Mouse (Mus musculus) gastrocnemius, postnatal 14 days (tissue): ENCODE measurements around the gene Tmx2. TPM values are rescaled to one million over a fixed set of nuclear protein-coding genes. Genes with fewer than 3 reads are reported as not detected.
"Not testable (repeated sequence)": the region's sequence is repeated elsewhere in the genome, so short reads cannot be mapped to it uniquely, and the experiment has no call there.

Experiments
- DNase-seq: peaks from one replicate; pipeline ENCODE4 v3.0.0; 2021; ENCODE audit warnings: mixed read lengths
- intact Hi-C: fragments of 180-260 bp; cut with DNase I; formaldehyde crosslinking; loops from one replicate; pipeline ENCODE4 v1.15.1; 2025; ENCODE audit warnings: low total_unique reads
- total RNA-seq, 2 experiments: library from RNA; stranded (reverse); gene quantifications; 2 replicates each; pipeline ENCODE4 v1.2.3; 2021

Tmx2 gene
- total RNA-seq, 2 experiments from 2014 or later: 45.5 to 52.3 TPM

DNA sequence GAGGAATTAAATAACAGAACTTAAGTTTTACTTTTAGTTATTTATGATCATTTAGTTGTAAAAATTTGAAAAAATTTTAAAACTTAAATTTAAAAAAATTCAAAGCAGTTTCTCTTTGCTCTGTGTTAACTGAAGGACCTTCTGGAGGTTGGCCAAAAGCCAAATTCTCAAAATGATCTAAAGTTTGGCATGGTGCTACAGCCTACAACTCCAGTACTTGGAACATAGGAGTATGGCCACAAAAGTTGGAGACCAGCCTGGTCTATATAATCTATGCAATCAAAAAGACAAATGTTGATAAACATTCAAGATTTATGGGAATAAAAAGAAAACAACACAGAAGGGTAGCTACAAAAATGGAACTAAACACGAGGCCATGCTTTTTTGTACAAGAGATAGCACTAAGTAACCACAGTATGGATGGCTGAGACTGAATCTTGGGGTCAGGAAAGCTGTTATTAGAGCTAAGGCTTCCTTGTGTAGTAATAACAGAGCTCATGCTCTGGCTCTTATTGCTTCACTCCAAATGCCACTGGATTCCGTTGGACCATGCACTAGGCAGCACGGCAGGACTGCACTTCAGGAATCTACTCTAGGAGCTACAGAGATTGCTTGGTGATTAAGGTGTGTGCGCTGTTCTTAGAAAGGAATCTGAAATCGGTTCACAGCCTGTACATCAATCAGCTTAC lies 16.2 kb upstream of the Tmx2 start:
- no peak for DNase-seq
- intact Hi-C loops: no loop called here

GRCm38 (mm10) chr2:84690050-84690449 lies 11.1 kb upstream of the Tmx2 start:
- intact Hi-C loops: no loop called here
- DNase-seq: no peak

DNA sequence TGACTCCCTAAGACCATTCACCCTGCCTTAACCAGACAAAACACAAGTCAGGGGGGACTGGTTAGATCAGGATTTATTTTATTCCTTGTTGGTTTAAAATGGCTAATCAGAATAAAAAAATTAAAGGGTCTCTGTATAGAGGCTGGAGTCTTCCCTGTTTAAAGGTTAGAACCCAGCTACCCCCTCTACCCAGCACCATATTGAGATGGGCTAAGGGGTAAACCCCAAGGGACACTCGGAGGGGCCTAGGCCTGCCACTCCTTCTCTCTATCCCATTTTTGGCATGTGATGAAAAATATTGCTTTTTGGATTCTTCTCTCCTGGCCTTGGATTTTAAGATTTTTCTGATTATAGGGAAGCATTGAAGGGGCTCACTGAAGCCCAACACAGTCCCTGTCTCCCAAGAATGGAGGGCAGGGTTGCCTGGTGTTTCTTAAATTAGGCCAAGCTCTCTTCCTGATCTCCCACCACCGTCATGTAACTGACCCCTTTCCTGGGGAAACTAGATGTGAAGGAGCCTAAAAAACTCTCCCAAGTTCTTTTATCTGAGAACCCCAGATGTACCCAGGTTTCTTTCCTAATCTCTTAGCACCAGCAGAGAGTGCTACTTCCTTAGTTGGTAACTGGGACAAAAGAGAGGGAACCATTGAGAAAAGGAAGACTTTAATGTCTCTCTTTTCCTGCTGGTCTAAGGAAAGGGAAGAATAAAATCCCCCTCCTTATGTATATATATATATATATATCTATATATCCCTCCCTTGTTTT lies 9.3 kb upstream of the Tmx2 start:
- intact Hi-C loops: no loop called here
- no peak for DNase-seq

DNA sequence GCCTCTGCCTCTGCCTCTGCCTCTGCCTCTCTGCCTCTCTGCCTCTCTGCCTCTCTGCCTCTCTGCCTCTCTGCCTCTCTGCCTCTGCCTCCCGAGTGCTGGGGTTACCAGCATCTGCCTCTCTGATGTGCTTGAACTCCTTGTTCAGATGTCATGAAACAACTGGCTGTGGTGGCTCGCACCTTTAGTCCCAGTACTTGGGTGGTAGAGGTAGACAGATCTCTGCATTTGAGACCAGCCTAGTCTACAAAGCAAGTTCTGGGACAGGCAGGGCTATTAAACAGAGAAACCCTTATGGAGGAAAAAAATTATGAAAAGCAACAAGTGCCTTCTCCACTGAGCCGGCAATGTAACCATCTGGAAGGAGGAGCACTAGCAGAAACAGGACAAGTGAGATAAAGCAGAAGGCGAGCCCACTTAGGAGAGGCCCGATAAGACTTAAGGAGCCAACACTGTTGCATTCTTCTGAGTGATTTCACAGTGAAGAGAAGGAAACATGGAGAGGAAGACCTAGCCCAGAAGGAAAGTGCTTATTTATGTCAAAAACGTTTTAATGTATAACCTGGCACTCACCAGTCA lies 3.8 kb upstream of the Tmx2 start:
- DNase-seq: no peak
- intact Hi-C loops: no loop called here

DNA sequence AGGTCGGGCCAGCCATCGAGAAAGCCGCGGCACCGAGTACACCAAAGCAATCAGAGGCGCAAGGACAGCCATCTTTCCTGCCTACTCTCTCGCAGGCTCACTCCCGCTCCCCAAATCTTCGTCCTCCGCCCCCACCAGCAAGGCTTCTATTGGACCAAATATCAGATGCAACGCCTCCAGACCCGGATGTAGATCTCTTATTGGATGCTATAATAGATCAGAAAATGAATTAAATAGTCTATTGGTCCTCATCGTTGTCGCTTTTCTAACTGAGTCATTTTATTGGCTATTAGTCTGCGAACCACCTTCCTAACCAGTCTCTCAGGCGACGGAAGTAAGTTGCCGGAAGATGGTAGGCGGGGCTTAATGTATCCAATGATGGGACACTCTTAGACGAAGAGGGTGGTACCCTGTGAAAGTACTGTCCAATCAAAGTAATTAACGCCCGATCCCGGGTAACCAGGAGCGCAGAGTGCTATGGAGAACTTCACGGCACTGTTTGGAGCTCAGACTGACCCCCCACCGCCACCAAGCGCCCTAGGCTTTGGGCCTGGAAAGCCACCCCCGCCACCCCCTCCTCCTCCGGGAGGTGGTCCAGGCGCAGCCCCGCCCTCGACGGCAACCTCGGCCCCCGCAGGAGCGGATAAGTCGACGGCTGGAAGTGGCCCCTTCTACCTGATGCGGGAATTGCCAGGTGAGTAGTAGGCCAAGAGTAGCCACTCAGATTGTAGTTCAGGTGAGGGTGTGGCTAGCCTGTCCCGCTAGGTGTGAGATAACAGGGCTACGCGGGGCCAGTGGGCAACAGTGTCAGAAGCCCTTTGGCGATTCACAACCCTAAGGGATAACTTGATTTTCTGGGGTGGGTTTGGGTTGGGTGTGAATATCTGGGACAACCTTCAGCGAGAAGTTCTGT lies 716 bp downstream of the Tmx2 start, which contains the start of the genes Gm28635 and Med19:
Gm28635 (minus strand) TSS at position 74 of the 913 bp plus-strand sequence.
Med19 (plus strand) TSS at position 435 of the 913 bp plus-strand sequence.
- intact Hi-C loops: no loop called here
- peak; percentile 91 for DNase-seq

- DNase-seq: no peak
- intact Hi-C loops: no loop called here
Measured at GRCm38 (mm10) chr2:84677270-84677967, 1.5 kb downstream of the Tmx2 start.

- DNase-seq, intact Hi-C loops: not testable (repeated sequence)
Measured at GRCm38 (mm10) chr2:84671535-84671934, 7.4 kb downstream of the Tmx2 start.

- peak; percentile 82 for DNase-seq
- intact Hi-C loops: no loop called here
Measured at GRCm38 (mm10) chr2:84670569-84670933, 8.4 kb downstream of the Tmx2 start, which contains the start of gene Selenoh. Selenoh (minus strand) TSS chr2:84670770.

DNA sequence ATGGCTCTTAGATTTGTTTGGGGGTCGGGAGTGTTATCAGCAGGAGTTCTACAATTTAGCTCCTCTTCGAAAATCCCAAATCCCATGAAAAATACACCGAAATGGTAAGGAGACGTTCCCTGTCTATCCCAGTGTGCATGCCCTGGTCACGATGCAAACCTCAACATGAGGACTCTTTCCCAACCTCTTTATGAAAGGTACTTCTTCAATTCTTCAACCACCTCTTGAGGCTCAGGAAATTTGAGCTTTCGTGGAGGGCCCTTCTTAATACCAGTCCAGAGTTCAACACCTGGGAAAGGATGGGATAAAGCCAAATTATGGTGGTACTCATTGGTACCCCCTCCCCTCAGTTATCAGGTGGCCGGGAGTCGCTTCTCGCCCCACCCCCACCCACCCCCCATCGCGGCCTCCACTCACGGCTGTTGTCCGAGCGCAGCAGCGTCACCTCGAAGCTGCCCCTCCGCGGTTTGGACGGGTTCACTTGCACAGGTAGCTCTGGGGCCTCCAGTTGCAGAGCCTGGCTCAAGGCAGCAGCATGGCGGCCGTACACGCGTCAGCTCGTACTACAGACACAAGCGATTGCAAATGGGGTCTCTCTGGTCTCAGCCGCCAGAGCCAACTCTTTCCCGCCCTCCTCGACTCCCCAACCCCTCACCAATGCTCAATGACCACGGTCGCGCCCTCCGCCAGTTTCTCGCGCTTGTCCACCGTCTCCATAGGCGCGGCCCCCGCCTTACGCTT lies 8.9 kb downstream of the Tmx2 start:
- peak; percentile 16 for DNase-seq
- intact Hi-C loops: loop anchor here (5.0 to 10.0 kb wide), 2 partner anchors 53 to 215 kb away; no protein-coding TSS in a partner anchor

DNA sequence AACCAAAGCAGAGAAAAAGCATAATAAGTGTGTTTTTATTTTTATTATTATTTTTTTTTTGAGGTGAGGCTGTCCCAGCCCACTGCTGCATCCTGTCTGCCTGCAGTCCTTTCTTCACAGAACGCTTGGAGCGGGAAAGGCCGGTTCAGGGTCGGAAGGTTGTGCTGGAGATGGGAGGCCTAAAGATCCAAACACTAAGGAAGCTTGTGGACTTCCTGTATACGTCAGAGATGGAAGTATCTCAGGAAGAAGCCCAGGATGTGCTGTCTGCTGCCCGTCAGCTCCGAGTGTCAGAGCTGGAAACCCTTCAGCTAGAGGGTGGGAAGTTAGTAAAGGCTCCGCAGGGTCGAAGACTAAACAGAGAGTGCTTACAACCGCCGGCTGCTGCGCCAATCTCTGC lies 12.9 kb downstream of the Tmx2 start:
- DNase-seq: no peak
- intact Hi-C loops: loop anchor here (5.0 to 10.0 kb wide), 2 partner anchors 49 to 211 kb away; no protein-coding TSS in a partner anchor

GRCm38 (mm10) chr2:84662866-84663265 lies 16.1 kb downstream of the Tmx2 start:
- intact Hi-C loops: loop anchor here (10.0 kb wide), 1 partner anchor 208 kb away; no protein-coding TSS in a partner anchor
- DNase-seq: peak; percentile 15

DNA sequence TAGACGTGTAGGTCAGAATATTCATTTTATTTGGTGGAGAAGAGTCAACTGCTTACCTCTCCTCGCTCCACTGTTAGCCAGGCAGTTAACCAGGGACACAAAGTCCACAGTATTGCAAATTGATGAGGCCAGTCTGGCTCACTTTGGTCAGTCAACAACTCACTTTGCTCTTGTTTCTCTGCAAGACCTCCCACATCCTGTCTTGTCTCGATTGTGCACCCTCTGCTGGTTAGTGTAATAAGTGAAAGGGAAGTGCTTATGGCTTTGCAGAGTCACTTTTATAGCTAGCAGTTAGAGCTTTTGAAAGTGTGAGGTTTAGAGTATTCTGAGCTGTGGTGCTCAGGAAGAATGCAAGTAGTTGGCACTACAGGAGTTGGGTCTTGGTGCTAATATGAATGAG lies 18.7 kb downstream of the Tmx2 start:
- intact Hi-C loops: loop anchor here (10.0 kb wide), 1 partner anchor 205 kb away; no protein-coding TSS in a partner anchor
- no peak for DNase-seq

- no peak for DNase-seq
- intact Hi-C loops: loop anchor here (5.0 kb wide), 1 partner anchor 37 kb away; no protein-coding TSS in a partner anchor
Measured at GRCm38 (mm10) chr2:84658806-84659205, 20.1 kb downstream of the Tmx2 start, which contains the start of gene Btbd18. Btbd18 (plus strand) TSS chr2:84659079.

- DNase-seq: no peak
- intact Hi-C loops: loop anchor here (5.0 kb wide), 1 partner anchor 34 kb away; no protein-coding TSS in a partner anchor
Measured at GRCm38 (mm10) chr2:84655864-84656263, 23.1 kb downstream of the Tmx2 start.

DNA sequence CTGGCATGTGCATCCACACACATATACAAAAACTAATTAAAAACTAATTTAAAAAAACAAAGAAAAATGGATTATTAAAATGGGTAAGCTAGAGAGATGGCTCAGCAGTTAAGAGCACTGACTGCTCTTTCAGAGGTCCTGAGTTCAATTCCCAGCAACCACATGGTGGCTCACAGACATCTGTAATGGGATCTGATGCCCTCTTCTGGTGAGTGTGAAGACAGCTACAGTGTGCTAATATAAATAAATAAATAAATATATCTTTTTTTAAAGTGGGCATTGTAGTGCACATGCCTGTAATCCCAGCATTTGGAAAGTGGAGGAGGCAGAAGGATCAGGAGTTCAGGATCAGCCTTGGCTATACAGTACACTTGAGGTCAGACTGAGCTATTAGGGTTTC lies 25.6 kb downstream of the Tmx2 start:
- DNase-seq: no peak
- intact Hi-C loops: no loop called here

DNA sequence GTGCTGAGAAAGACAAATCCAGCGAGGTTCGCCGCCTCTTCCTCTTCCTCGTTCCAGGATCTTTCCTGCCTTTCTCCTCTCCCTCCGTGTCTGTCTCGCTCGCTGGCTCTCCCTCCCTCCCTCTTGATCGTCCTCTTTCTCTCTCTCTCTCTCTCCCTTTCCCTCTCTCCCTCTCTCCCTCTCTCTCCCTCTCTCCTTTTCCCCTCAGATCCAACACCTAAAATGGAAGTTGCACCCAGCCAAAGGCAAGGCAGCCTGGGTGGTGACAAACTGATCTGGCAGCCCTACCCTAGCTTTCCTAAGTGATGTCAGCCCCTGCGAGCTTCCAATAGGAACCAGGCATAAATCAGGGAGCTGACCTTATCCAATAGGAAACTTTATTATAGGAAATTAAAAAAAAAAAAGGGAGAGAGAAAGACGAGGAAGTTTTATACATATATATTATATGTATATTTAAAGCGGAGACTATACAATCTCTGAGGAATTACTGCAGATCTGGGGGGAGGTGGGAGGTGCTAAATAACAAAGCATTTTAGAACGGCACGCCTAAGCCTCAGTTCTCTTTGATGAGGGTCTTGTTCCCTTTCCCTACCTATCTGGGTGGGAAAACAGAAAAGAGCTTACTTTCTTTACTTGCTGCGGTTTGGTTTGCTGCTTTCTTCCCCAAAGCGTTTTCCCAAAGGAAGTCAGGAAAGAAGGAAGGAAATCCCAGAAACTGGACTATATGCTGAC lies 28.3 kb downstream of the Tmx2 start, which contains the start of gene Ctnnd1:
Ctnnd1 (minus strand) TSS at position 302 of the 732 bp plus-strand sequence.
- intact Hi-C loops: no loop called here

GRCm38 (mm10) chr2:84649674-84650073 lies 29.3 kb downstream of the Tmx2 start:
- DNase-seq: peak; percentile 18
- intact Hi-C loops: no loop called here

More for the DNA sequence above, 28.3 kb downstream of the Tmx2 start, which contains the start of gene Ctnnd1:
- DNase-seq: peak; percentile 86
